In the genomic region with DNA sequence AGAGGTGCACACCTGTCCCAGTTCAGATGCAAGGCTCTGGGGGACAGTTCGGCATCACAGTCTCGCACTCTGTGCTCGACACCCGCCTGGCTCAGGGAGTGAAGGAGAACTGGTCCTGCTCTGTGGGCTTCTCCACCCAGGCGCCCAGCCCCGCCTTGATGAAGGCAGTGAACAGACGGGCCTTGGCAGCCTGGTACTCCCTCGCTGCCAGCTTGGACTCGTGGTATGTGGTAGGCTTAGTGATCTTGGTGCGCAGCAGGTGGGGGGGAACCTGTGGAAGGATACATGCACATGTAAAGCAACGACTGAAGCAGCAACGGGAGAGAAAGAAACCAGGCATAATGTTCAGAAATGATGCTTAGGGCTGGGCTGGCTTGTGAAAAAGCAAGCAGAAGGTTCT, we compare ENCODE assay signal across 12 mouse cellular contexts. TPM values are rescaled to one million over a fixed set of nuclear protein-coding genes. Genes with fewer than 3 reads are reported as not detected.
DNase-seq lines count a peak whose midpoint lies in the region; ATAC-seq and TF ChIP-seq lines count a peak whose summit lies in the region.
"Had no signal": no experiment of that assay in that cellular context is flagged by ENCODE, and none has a peak within 500 bp of the region (broad histone marks: within the 10 kb centered on the region; RNA-seq: fewer than 3 reads in every experiment).

No protein-coding gene starts in this region.

- TF ChIP-seq CTCF in cerebellum, adult 2 months (IDR thresholded peaks at IDR 0.05; ENCODE audit: borderline replicate concordance, insufficient read depth, low read depth, low read length) = no peak

- no peaks in the 10 kb centered on the region for H3K27me3 ChIP-seq in cerebellum, adult 2 months (ENCODE audit: control insufficient read depth, insufficient read depth, low read length)
- H3K27me3 ChIP-seq: hindbrain, embryonic 12.5 days had no signal

- 11% methylated on average over 12 of the region's 12 CpGs for whole genome bisulfite sequencing in cerebellum, adult 2 months

- DNase-seq in layer of hippocampus, adult 18-20 months (ENCODE audit: low spot score in 2 of 2) = peak; percentile 29 to 58
- no peak for DNase-seq in layer of hippocampus, postnatal 10 days (ENCODE audit: low spot score in 2 of 2)
- DNase-seq in brain, adult 2 months (ENCODE audit: low read depth, low spot score) = peak; percentile 91
- DNase-seq in cerebellum, adult 2 months = peak; percentile 86 to 91
- peak; percentile 69 for DNase-seq in layer of hippocampus, adult 9-11 months
- DNase-seq in embryo, embryonic 9.5 days (ENCODE audit: extremely low spot score) = no peak
- DNase-seq: adrenal gland, postnatal 10 days; liver, postnatal 0 days had no signal

- H3K4me1 ChIP-seq in cerebellum, adult 2 months (ENCODE audit: control insufficient read depth, insufficient read depth, low read length) = peaks cover 27% of the 10 kb centered on the region
- H3K4me1 ChIP-seq: hindbrain, embryonic 12.5 days had no signal

- H3K4me3 ChIP-seq in cerebellum, adult 2 months (replicated peaks; ENCODE audit: insufficient read depth, low read depth, low read length) = no peak overlapping the region
- H3K4me3 ChIP-seq: erythroblast, embryonic 14.5 days; hindbrain, embryonic 12.5 days; midbrain, embryonic 10.5 days had no signal

- no peak for ATAC-seq in erythroblast, adult 5-6 weeks (replicated peaks; ENCODE audit: low FRiP score, poor library complexity, severe bottlenecking)
- ATAC-seq: liver, postnatal 0 days had no signal

- H3K27ac ChIP-seq in cerebellum, adult 2 months (ENCODE audit: insufficient read depth, low read length) = peak overlapping the region; percentile 42
- H3K27ac ChIP-seq: hindbrain, embryonic 12.5 days; midbrain, embryonic 10.5 days had no signal

- TF ChIP-seq POLR2A in cerebellum, adult 2 months (IDR thresholded peaks at IDR 0.05; ENCODE audit: borderline replicate concordance, insufficient read depth, low read length) = no peak

RNA-seq across cellular contexts. Expression of a gene that starts 35.7 kb away (rescaled TPM):
- total RNA-seq in layer of hippocampus, adult 18-20 months (2021) = 10 to 100 TPM; 30.3 to 30.9 TPM
- total RNA-seq in layer of hippocampus, postnatal 10 days (2021) = 10 to 100 TPM; 30.7 to 36.2 TPM
- 44.9 and 45.2 TPM in 2 replicates for polyA plus RNA-seq in cerebellum, adult 2 months (2012; rRNA removed)
- 0.77 and 2.9 TPM in 2 replicates for total RNA-seq in erythroblast, adult 5-6 weeks (2015; ENCODE audit: low replicate concordance)
- total RNA-seq in erythroblast, adult 5-6 weeks (2017; ENCODE audit: low replicate concordance) = 2.0 and 3.4 TPM in 2 replicates

Comparison
In these comparisons a context has a peak if more than half of its experiments do, and no peak if none do; other contexts are left out.
1. DNase-seq: peak in layer of hippocampus, adult 18-20 months (2 of 2), brain, adult 2 months (single experiment), cerebellum, adult 2 months (2 of 2) and layer of hippocampus, adult 9-11 months (single experiment); none in layer of hippocampus, postnatal 10 days (0 of 2) and embryo, embryonic 9.5 days (single experiment).
2. RNA of a gene that starts 35.7 kb away (total RNA-seq): 30.7 to 36.2 TPM in layer of hippocampus, postnatal 10 days and 30.3 to 30.9 TPM in layer of hippocampus, adult 18-20 months; 0.77 to 3.4 TPM in erythroblast, adult 5-6 weeks; every median in the first group is over 4 times any median in the second.